ENCODE assay signal across 25 mouse cellular contexts in the genomic region with DNA sequence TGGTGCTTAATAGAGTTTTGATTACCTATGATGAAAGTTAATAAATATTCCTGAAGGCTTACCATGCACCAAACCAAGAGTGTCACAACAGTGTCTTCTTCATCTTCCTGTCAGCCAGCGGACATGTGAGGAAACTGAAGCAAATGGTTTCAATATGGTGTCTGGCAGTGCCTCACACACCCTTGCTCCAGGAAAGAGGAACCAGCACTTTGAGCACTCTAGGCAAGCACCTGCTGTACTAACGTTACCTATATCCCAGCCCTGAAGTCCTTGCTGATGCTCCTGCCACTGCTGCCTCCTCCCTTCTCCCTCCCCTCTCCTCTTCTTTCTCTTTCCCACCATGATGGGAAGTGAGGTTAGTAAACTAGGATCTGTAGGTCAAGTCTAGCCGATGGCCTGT.
DNase-seq lines count a peak whose midpoint lies in the region; ATAC-seq and TF ChIP-seq lines count a peak whose summit lies in the region.
"Had no signal": no experiment of that assay in that cellular context is flagged by ENCODE, and none has a peak within 500 bp of the region (broad histone marks: within the 10 kb centered on the region; RNA-seq: fewer than 3 reads in every experiment).

No protein-coding gene starts in this region.

- no peaks in the 10 kb centered on the region for H3K79me2 ChIP-seq in CH12.LX (replicated peaks; ENCODE audit: control insufficient read depth, extremely low read depth, insufficient read depth, poor library complexity, severe bottlenecking)

- H3K4me2 ChIP-seq in CH12.LX (ENCODE audit: insufficient read depth, low read depth, poor library complexity, severe bottlenecking), result no peak overlapping the region
- H3K4me2 ChIP-seq: embryonic facial prominence, embryonic 13.5 days; embryonic facial prominence, embryonic 15.5 days; forebrain, embryonic 12.5 days had no signal

- DNase-seq in A20 (ENCODE audit: low read depth, low spot score), result peak; percentile 51
- DNase-seq in CH12.LX (ENCODE audit: extremely low read depth), result peak; percentile 7
- no peak for DNase-seq in spleen, adult 12 weeks (ENCODE audit: low spot score)
- DNase-seq in cerebellum, adult 9-10 months, result no peak
- DNase-seq in liver, result no peak
- DNase-seq: adrenal gland, adult 8-10 months; adrenal gland, postnatal 14 days; adrenal gland, postnatal 36 days; cerebellum, adult 11-12 months; cerebellum, adult 2 months; cerebellum, adult 9-11 months; cerebellum, postnatal 14 days; cerebellum, postnatal 36 days; embryo, embryonic 11 days had no signal

- no peak for TF ChIP-seq RAD21 in CH12.LX (IDR thresholded peaks at IDR 0.05; ENCODE audit: low read depth, low read length)

- no peak for TF ChIP-seq EP300 in CH12.LX (IDR thresholded peaks at IDR 0.05; ENCODE audit: low read length)

- no peak for TF ChIP-seq CTCF in CH12.LX (conservative IDR thresholded peaks at IDR 0.05 in 1 of 2, IDR thresholded peaks at IDR 0.05 in 1 of 2; ENCODE audit: low read depth in 2 of 2, low read length in 2 of 2)

- H3K9me3 ChIP-seq in CH12.LX (replicated peaks; ENCODE audit: low read length), result no peaks in the 10 kb centered on the region
- H3K9me3 ChIP-seq: embryonic facial prominence, embryonic 13.5 days; embryonic facial prominence, embryonic 15.5 days; forebrain, embryonic 10.5 days; forebrain, embryonic 12.5 days had no signal

- peaks cover 2 to 9% of the 10 kb centered on the region in 2 experiments; a peak in 2 of 4 replicates for H3K4me1 ChIP-seq in CH12.LX (ENCODE audit: control insufficient read depth in 1 of 2, insufficient read depth in 2 of 2)
- H3K4me1 ChIP-seq: embryonic facial prominence, embryonic 13.5 days; forebrain, embryonic 12.5 days had no signal

- dilution Hi-C loops in CH12.LX (cut with MboI; ENCODE audit: extremely low pct_ligation_motif_present, extremely low pct_unique_long_range_greater_than_20kb, low sequenced_read_pairs), result no loop called here

- no peak overlapping the region for H3K4me3 ChIP-seq in CH12.LX (replicated peaks in 1 of 3; ENCODE audit: low read depth in 2 of 3, low read length in 2 of 3, poor library complexity in 1 of 3)
- H3K4me3 ChIP-seq: embryonic facial prominence, embryonic 13.5 days; embryonic facial prominence, embryonic 15.5 days; erythroblast, embryonic 14.5 days; forebrain, embryonic 10.5 days; forebrain, embryonic 12.5 days had no signal

- no peak overlapping the region for H3K27ac ChIP-seq in CH12.LX (ENCODE audit: insufficient read depth, low read depth)
- H3K27ac ChIP-seq: embryonic facial prominence, embryonic 13.5 days; embryonic facial prominence, embryonic 15.5 days; forebrain, embryonic 10.5 days; forebrain, embryonic 12.5 days had no signal

- H3K9ac ChIP-seq in CH12.LX (ENCODE audit: insufficient read depth, low read depth), result no peak overlapping the region
- H3K9ac ChIP-seq: embryonic facial prominence, embryonic 13.5 days; embryonic facial prominence, embryonic 15.5 days; forebrain, embryonic 12.5 days had no signal

- peak; percentile 44 for ATAC-seq in granulocyte monocyte progenitor cell, adult 5-6 weeks (replicated peaks; ENCODE audit: poor library complexity, severe bottlenecking)
- ATAC-seq: activated CD4-positive, CD25-positive, alpha-beta regulatory T cell, adult 4 months; CD4-positive, CD25-positive, alpha-beta regulatory T cell, adult 4 months; forebrain, embryonic 14.5 days; forebrain, embryonic 16.5 days; Patski had no signal

- peaks cover 0 to 17% of the 10 kb centered on the region in 2 experiments for H3K36me3 ChIP-seq in CH12.LX (replicated peaks in 1 of 2; ENCODE audit: control insufficient read depth in 1 of 2, insufficient read depth in 1 of 2, low read length in 1 of 2)

- TF ChIP-seq POLR2A in CH12.LX (IDR thresholded peaks at IDR 0.05; ENCODE audit: low read depth, low read length), result no peak

- in situ Hi-C loops in CH12.LX (cut with MboI; ENCODE audit: low pct_ligation_motif_present, low pct_unique_long_range_greater_than_20kb, low sequenced_read_pairs), result no loop called here

- no peaks in the 10 kb centered on the region for H3K27me3 ChIP-seq in CH12.LX (replicated peaks)
- H3K27me3 ChIP-seq: embryonic facial prominence, embryonic 13.5 days; embryonic facial prominence, embryonic 15.5 days; forebrain, embryonic 12.5 days; Patski had no signal

TF ChIP-seq in CH12.LX, 34 proteins besides CTCF, POLR2A, EP300 and RAD21:
- TF ChIP-seq NRF1 (IDR thresholded peaks at IDR 0.05; ENCODE audit: low read depth, low read length), result no peak
- no peak for TF ChIP-seq JUND (conservative IDR thresholded peaks at IDR 0.05; ENCODE audit: low read depth, low read length)
- TF ChIP-seq ZMIZ1 (IDR thresholded peaks at IDR 0.05; ENCODE audit: low read depth, low read length), result no peak
- TF ChIP-seq TBP (conservative IDR thresholded peaks at IDR 0.05; ENCODE audit: low read depth, low read length), result no peak
- TF ChIP-seq NELFE (IDR thresholded peaks at IDR 0.05; ENCODE audit: low read depth, low read length), result no peak
- no peak for TF ChIP-seq ZNF384 (IDR thresholded peaks at IDR 0.05; ENCODE audit: low read depth, low read length)
- no peak for TF ChIP-seq HCFC1 (IDR thresholded peaks at IDR 0.05; ENCODE audit: low read depth, low read length)
- TF ChIP-seq UBTF (IDR thresholded peaks at IDR 0.05; ENCODE audit: low read depth, low read length), result no peak

Comparison
In these comparisons a context has a peak if more than half of its experiments do, and no peak if none do; other contexts are left out.
1. DNase-seq: peak in A20 (single experiment) and CH12.LX (single experiment); none in spleen, adult 12 weeks (single experiment), cerebellum, adult 9-10 months (single experiment) and liver (single experiment).